Mouse (Mus musculus) stomach, embryonic 16.5 days (tissue): ENCODE measurements at regions not wholly inside any gene's neighbourhood (a gene's known extent, or its start where the extent isn't known, plus 50 kb on each side); places are given as distances from the start of the nearest gene placed in this dataset.

Source experiments
- ATAC-seq: fragments of 200-750 bp; cut with Nextera tagmentation; 2 replicates; pipeline ENCODE4 v1.8.0; 2017; ENCODE audit warnings: moderate number of reproducible peaks, moderate TSS enrichment; ENCODE audit not compliant: insufficient read depth, low FRiP score
- H3K27ac ChIP-seq: fragments of 300-500 bp; sonication (generic); 2 replicates; pipeline ENCODE4 v1.5.1; 2014; ENCODE audit warnings: low read length
- H3K27me3 ChIP-seq: fragments of 300-500 bp; sonication (generic); 2 replicates; pipeline ENCODE4 v1.6.1; 2014; ENCODE audit warnings: low read length, control low read depth, mixed read lengths; ENCODE audit not compliant: control insufficient read depth, insufficient read depth
- H3K36me3 ChIP-seq: fragments of 300-500 bp; sonication (generic); 2 replicates; pipeline ENCODE4 v1.6.1; 2014; ENCODE audit warnings: low read length; ENCODE audit not compliant: control insufficient read depth, insufficient read depth
- H3K4me1 ChIP-seq: fragments of 300-500 bp; sonication (generic); 2 replicates; pipeline ENCODE4 v1.6.1; 2014; ENCODE audit warnings: low read length, control low read depth, mixed read lengths; ENCODE audit not compliant: control insufficient read depth, insufficient read depth
- H3K4me2 ChIP-seq: fragments of 300-500 bp; sonication (generic); 2 replicates; pipeline ENCODE4 v1.6.1; 2014; ENCODE audit warnings: low read depth, low read length, mixed read lengths
- H3K4me3 ChIP-seq: fragments of 300-500 bp; sonication (generic); replicated peaks from 2 replicates; pipeline ENCODE4 v1.5.1; 2014; ENCODE audit warnings: mild to moderate bottlenecking, low read length
- H3K9ac ChIP-seq: fragments of 300-500 bp; sonication (generic); 2 replicates; pipeline ENCODE4 v1.6.1; 2014; ENCODE audit warnings: low read length
- H3K9me3 ChIP-seq: fragments of 300-500 bp; sonication (generic); replicated peaks from 2 replicates; pipeline ENCODE4 v1.6.1; 2016; ENCODE audit warnings: low read length, control low read depth; ENCODE audit not compliant: control insufficient read depth
- WGBS: fragments of 180-500 bp; shearing (Covaris S2); extraction: QIAGEN DNeasy Blood & Tissue Kit; methylation state at CpG from one replicate; pipeline ENCODE4 v1.1.7; 2014; 5-methylcytosine and 5-hydroxymethylcytosine counted together

DNA sequence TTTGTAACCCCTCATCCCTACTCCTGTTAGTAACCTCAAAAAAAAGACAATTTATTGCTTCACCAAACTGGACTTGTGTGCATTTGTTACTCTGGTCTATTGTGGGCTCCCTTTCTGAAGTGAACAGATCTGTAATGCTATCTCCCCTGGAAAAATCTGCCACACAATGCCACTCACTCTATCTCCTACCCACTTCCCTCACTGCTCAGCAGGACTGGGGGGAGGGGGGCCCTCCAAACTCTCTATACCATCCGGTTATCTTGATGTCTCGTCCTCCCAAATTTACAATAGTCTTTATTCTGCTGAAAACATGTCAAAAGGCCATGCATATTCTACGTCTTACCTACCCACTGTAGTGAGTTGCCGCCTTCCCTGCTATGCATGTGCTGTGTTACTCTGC lies 76.7 kb downstream of the Sox4 start:
- 74% methylated on average over 4 of the region's 4 CpGs for WGBS
- H3K4me2 ChIP-seq: no peak overlapping the region
- no peaks in the 10 kb centered on the region for H3K9me3 ChIP-seq
- no peaks in the 10 kb centered on the region for H3K27me3 ChIP-seq
- H3K27ac ChIP-seq: no peak overlapping the region
- no peak for ATAC-seq
- H3K9ac ChIP-seq: no peak overlapping the region
- H3K36me3 ChIP-seq: no peaks in the 10 kb centered on the region
- no peak overlapping the region for H3K4me3 ChIP-seq
- peaks cover 8% of the 10 kb centered on the region for H3K4me1 ChIP-seq

DNA sequence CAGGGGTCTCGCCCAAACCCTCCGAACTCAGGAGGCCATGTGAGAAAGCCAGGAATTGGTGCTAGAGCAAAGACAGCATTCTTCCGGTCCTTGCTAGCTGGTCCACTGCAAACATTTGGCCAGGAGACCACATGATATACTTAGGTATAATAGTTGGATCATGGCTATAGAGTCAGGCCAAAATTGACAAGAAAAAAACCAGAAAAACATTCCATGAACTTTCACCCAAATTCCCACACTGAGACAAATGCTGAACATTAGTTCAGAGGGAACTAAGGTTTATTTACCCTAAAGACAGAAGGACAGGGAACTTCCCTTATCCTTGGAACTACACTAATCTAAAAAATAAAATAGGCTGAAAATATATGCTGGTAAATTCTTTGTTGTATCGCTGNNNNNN lies 82.8 kb downstream of the Sox4 start:
- H3K9me3 ChIP-seq: no peaks in the 10 kb centered on the region
- no peak overlapping the region for H3K4me3 ChIP-seq
- no peaks in the 10 kb centered on the region for H3K27me3 ChIP-seq
- H3K36me3 ChIP-seq: no peaks in the 10 kb centered on the region
- peaks cover 8% of the 10 kb centered on the region for H3K4me1 ChIP-seq
- no peak overlapping the region for H3K9ac ChIP-seq
- 91% methylated on average over 4 of the region's 4 CpGs for WGBS
- ATAC-seq: no peak
- no peak overlapping the region for H3K27ac ChIP-seq
- H3K4me2 ChIP-seq: no peak overlapping the region

DNA sequence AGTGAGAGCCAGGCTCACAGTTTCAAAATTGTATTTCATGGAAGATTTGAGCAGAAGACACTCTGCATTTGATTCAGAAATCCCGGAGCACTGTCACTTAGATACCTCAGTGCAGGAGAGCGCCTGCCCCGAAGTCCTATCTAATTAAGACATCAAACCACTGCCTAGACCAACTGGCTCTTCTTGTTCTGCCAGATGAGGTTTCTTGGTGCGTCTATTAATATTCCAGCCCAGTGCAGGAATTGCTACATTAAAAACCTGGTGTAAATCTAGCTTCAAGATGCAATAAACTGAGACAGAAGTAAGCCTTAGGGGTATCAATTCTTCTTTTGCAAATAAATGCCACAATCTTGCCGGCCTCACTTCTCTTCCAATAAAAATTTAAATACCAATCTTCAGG lies 86.3 kb downstream of the Sox4 start:
- 58% methylated on average over 5 of the region's 5 CpGs for WGBS
- no peak for ATAC-seq
- H3K9ac ChIP-seq: no peak overlapping the region

DNA sequence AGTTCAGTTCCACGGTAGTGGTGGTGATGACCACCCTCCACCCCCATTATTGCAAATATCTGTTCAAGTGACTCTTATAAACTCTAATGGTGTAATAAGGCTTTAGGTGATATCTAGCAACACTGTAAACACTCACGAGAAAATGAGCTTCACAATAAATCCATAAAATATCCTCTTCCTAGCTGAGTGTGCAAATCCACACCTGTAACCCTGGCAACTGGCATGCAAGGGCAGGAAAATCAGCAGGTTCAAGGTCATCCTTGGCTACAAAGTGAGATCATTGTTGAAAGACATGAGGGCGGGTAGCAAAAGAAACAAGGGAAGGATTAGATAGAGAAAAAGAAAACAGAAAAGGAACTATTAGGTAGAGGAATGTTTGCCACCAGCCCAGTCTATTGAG lies 86.8 kb downstream of the Sox4 start:
- ATAC-seq: no peak
- Histone ChIP-seq H3K27ac (no peak overlapping the region), H3K4me1 (no peaks in the 10 kb centered on the region; the same call in 1 of the 2 replicates), H3K9me3 (no peaks in the 10 kb centered on the region), H3K9ac (no peak overlapping the region), H3K27me3 (no peaks in the 10 kb centered on the region), H3K36me3 (no peaks in the 10 kb centered on the region), H3K4me2 (0 out of 2 replicates have a peak overlapping the region, but pooled peaks have one; percentile 6), H3K4me3 (no peak overlapping the region)
- WGBS: 58% methylated on average over 3 of the region's 3 CpGs

More for the DNA sequence above, 86.3 kb downstream of the Sox4 start:
- Histone ChIP-seq H3K4me2 (0 out of 2 replicates have a peak overlapping the region, but pooled peaks have one; percentile 6), H3K4me3 (no peak overlapping the region), H3K27me3 (no peaks in the 10 kb centered on the region), H3K4me1 (no peaks in the 10 kb centered on the region; the same call in 1 of the 2 replicates), H3K36me3 (no peaks in the 10 kb centered on the region), H3K27ac (peak overlapping the region; percentile 66), H3K9me3 (no peaks in the 10 kb centered on the region)

DNA sequence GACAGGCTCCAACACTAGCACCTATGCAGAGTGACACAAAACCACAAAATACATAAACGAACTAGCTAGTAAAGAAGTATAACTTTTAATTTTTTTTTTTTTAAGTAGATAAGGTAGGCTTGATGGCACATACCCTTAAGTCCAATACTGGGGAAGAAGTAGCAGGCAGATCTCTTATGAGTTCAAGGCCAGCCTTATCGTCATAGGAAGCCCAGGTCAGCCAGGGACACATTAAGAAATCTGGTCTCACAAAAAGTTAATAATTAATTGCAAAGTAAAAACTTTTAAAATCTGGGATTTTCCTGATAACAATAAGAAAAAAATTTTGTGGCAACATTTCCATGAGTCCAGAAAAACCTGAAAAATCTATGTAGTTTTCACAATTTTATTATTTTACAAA lies 92.9 kb downstream of the Sox4 start:
- Histone ChIP-seq H3K4me3 (no peak overlapping the region), H3K27me3 (no peaks in the 10 kb centered on the region), H3K4me1 (no peaks in the 10 kb centered on the region), H3K9ac (no peak overlapping the region), H3K27ac (no peak overlapping the region), H3K36me3 (no peaks in the 10 kb centered on the region), H3K4me2 (no peak overlapping the region), H3K9me3 (no peaks in the 10 kb centered on the region)
- 83% methylated on average over 2 of the region's 2 CpGs for WGBS
- ATAC-seq: no peak

DNA sequence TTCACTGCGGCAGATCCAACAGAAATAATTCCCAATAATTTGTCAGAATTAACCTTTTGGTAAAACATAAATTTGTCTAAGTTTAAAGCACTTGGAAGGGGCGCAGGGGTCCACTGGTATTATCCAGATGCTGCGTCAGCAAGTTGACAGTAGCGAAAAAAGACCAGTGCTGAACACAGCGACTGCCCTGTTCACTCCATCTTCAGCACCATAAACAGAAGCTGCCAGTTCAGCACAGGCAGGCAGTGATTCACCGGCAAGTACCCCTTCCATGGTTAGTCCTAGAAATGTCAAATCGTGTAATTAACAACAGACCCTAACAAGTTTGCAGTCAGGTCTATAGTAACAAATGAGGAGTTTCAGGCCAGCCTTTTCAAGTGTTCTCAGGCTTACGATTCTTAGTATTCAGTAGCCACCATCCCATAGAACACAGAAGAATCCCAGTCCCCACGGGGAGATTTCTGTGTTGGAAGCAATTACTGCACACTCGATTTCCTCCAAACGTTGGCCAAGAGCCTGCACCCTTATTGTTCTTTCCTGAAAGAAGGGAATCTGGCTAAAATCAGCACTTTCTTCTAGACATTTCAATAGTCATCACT lies 93.6 kb downstream of the Sox4 start:
- H3K9me3 ChIP-seq: no peaks in the 10 kb centered on the region
- no peaks in the 10 kb centered on the region for H3K4me1 ChIP-seq
- H3K9ac ChIP-seq: no peak overlapping the region
- no peak overlapping the region for H3K27ac ChIP-seq
- H3K4me3 ChIP-seq: no peak overlapping the region
- H3K36me3 ChIP-seq: no peaks in the 10 kb centered on the region
- H3K27me3 ChIP-seq: no peaks in the 10 kb centered on the region
- WGBS: 55% methylated on average over 11 of the region's 11 CpGs
- no peak for ATAC-seq
- no peak overlapping the region for H3K4me2 ChIP-seq

DNA sequence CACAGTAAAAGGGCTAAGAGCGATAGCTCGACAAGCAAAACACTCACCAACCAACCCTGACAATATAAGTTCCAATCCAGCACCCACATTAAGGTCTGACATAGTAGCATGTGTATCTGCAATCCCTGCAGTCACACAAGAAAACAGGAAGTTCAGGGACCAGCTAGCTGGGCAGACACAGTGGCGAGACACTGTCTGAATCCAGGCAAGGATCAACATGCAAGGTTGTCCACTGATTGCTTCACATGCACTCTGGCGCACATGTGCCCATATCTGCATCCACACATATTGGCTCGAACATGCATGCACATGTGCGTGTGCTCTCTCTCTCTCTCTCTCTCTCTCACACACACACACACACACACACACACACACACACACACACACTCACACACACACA lies 95.5 kb downstream of the Sox4 start:
- Histone ChIP-seq H3K9me3 (no peaks in the 10 kb centered on the region), H3K27ac (no peak overlapping the region), H3K9ac (no peak overlapping the region), H3K4me3 (no peak overlapping the region), H3K36me3 (no peaks in the 10 kb centered on the region), H3K27me3 (no peaks in the 10 kb centered on the region), H3K4me1 (no peaks in the 10 kb centered on the region), H3K4me2 (no peak overlapping the region)
- no peak for ATAC-seq
- WGBS: 79% methylated on average over 6 of the region's 6 CpGs

DNA sequence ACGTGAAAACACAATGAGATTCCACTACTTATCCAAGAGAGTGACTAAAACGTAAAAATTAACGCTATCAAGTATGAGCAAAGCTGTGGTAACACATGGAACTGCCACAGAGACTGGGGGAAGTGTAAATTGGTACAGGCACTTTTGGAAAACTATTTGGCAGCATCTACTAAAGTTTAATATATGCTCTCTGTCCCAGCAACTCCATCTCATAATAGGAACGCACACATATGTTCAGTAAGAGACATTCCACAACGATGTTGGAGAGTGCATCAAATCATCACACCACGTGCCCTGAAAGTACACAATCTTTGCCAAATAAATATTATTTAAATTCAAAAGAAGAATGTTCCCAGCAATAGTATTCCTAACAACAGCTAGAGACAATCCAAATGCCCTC lies 96.3 kb downstream of the Sox4 start:
- ATAC-seq: no peak
- no peaks in the 10 kb centered on the region for H3K4me1 ChIP-seq
- no peak overlapping the region for H3K27ac ChIP-seq
- H3K36me3 ChIP-seq: no peaks in the 10 kb centered on the region
- H3K9ac ChIP-seq: no peak overlapping the region
- H3K27me3 ChIP-seq: no peaks in the 10 kb centered on the region
- no peaks in the 10 kb centered on the region for H3K9me3 ChIP-seq
- WGBS: 81% methylated on average over 6 of the region's 6 CpGs
- H3K4me3 ChIP-seq: no peak overlapping the region
- no peak overlapping the region for H3K4me2 ChIP-seq

DNA sequence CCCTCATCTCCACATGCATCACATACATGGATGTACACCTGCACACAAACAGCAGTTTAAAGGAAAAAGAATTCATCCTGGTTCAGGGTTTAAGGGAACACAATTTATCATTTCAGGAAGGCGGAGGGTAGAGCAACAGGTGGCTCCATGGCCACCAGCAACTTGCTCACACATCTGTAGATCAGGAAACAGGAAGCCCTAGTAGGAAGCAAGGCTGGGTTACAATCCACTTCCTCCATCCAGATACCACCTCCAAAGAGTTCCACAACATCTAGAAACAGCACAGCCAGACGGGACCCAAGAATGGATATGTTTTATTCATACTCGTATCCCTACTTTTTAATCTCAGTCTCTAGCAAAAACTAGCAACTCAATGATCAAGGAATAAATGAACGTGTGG lies 97.0 kb downstream of the Sox4 start:
- WGBS: 71% methylated on average over 4 of the region's 4 CpGs
- Histone ChIP-seq H3K27ac (no peak overlapping the region), H3K4me1 (no peaks in the 10 kb centered on the region), H3K9ac (no peak overlapping the region), H3K27me3 (no peaks in the 10 kb centered on the region), H3K36me3 (no peaks in the 10 kb centered on the region), H3K4me2 (no peak overlapping the region), H3K9me3 (no peaks in the 10 kb centered on the region), H3K4me3 (no peak overlapping the region)
- no peak for ATAC-seq
